Mouse (Mus musculus) small intestine, adult 2 months (tissue): Measurements from ENCODE around the gene Gm45623.

Experiments used
- CTCF ChIP-seq: fragments of 200-500 bp; IDR thresholded peaks from 2 replicates; pipeline ENCODE4 v1.5.1; 2012; ENCODE audit warnings: low read depth, mild to moderate bottlenecking, control low read depth, inconsistent platforms, low read length, moderate library complexity, mixed read lengths; ENCODE audit not compliant: insufficient replicate concordance, insufficient read length; ENCODE audit errors: extremely low read depth
- POLR2A ChIP-seq: fragments of 200-500 bp; IDR thresholded peaks from 2 replicates; pipeline ENCODE4 v1.6.1; 2012; ENCODE audit warnings: low read depth, mild to moderate bottlenecking, control low read depth, inconsistent platforms, low read length, moderate library complexity

- TF ChIP-seq CTCF = no peak
- no peak for TF ChIP-seq POLR2A
Measured at GRCm38 (mm10) chr13:56772592-56772991, 19.0 kb upstream of the Gm45623 start.
